ENCODE assay signal across 8 mouse cellular contexts in the genomic region with DNA sequence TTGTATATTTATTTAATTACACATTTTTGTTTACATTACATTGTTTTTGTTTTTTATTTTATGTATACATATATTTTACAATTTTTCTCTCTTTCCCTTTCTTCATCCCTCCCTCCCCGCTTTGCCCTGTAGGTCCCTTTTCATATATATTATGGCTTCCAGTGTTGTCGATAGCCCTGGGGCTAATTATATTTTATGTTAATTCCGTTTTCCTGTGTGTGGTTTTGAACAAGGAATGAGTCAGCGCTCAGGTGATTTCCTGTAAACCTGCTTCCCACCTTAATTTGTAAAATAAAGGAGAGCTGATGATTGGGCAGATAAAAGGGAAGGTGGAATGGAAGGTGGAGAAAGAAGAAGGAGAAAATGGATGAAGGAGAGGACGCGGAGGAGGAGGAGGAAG. TPM values are rescaled to one million over a fixed set of nuclear protein-coding genes. Genes with fewer than 3 reads are reported as not detected.
DNase-seq lines count a peak whose midpoint lies in the region; ATAC-seq and TF ChIP-seq lines count a peak whose summit lies in the region.

A gene (plus strand): TSS at position 350 of the 400 bp plus-strand sequence.

- no peaks in the 10 kb centered on the region for H3K9me3 ChIP-seq in MEL (replicated peaks; ENCODE audit: insufficient read depth, low read length)
- no peaks in the 10 kb centered on the region for H3K9me3 ChIP-seq in forebrain, embryonic 14.5 days (replicated peaks; ENCODE audit: control insufficient read depth, low read length)
- H3K9me3 ChIP-seq in hindbrain, embryonic 12.5 days (replicated peaks), result no peaks in the 10 kb centered on the region
- H3K9me3 ChIP-seq in liver, embryonic 13.5 days (replicated peaks), result no peaks in the 10 kb centered on the region

- no peak for DNase-seq in cerebellum, adult 2 months
- DNase-seq in cerebellum, postnatal 4 days (ENCODE audit: low spot score in 2 of 2), result no peak
- peak; percentile 44 for DNase-seq in MEL (ENCODE audit: low read depth, low spot score)
- DNase-seq in forebrain, embryonic 14.5 days (ENCODE audit: low spot score), result no peak
- DNase-seq in liver, embryonic 13.5 days, result no peak
- no peak for DNase-seq in retina, embryonic 14.5 days (ENCODE audit: low spot score)
- DNase-seq in cerebellum, adult 9-11 months, result no peak

- peak in 1 of 2 experiments; percentile 27; a peak in 1 of 4 replicates for TF ChIP-seq EP300 in MEL (IDR thresholded peaks at IDR 0.05; ENCODE audit: low read depth in 1 of 2, low read length in 2 of 2)

- TF ChIP-seq POLR2A in cerebellum, adult 2 months (IDR thresholded peaks at IDR 0.05; ENCODE audit: borderline replicate concordance, insufficient read depth, low read length), result no peak
- TF ChIP-seq POLR2A in MEL (IDR thresholded peaks at IDR 0.05; ENCODE audit: control insufficient read depth in 1 of 2, insufficient read depth in 1 of 2, low read depth in 1 of 2, low read length in 2 of 2, poor library complexity in 1 of 2), result no peak

- H3K79me2 ChIP-seq in MEL (ENCODE audit: control insufficient read depth, insufficient read depth, low read length, poor library complexity), result peaks cover 5% of the 10 kb centered on the region; the same call in 1 of the 2 replicates

- no peak for TF ChIP-seq CTCF in cerebellum, adult 2 months (IDR thresholded peaks at IDR 0.05; ENCODE audit: borderline replicate concordance, insufficient read depth, low read depth, low read length)
- TF ChIP-seq CTCF in MEL (IDR thresholded peaks at IDR 0.05 in 2 of 3, conservative IDR thresholded peaks at IDR 0.05 in 1 of 3; ENCODE audit: control insufficient read depth in 1 of 3, insufficient read depth in 1 of 3, low read depth in 2 of 3, low read length in 3 of 3, poor library complexity in 1 of 3, severe bottlenecking in 1 of 3), result no peak

- peak within 1 kb of the TSS; percentile 62 for H3K4me2 ChIP-seq in forebrain, embryonic 14.5 days (ENCODE audit: low read length)
- H3K4me2 ChIP-seq in hindbrain, embryonic 12.5 days (replicated peaks), result peak within 1 kb of the TSS; percentile 58
- H3K4me2 ChIP-seq in liver, embryonic 13.5 days, result peak within 1 kb of the TSS; percentile 86

- 84% methylated on average over 6 of the region's 6 CpGs for WGBS in cerebellum, adult 2 months
- 79% methylated on average over 6 of the region's 6 CpGs for WGBS in forebrain, embryonic 14.5 days
- 75% methylated on average over 6 of the region's 6 CpGs for WGBS in hindbrain, embryonic 12.5 days
- 60% methylated on average over 6 of the region's 6 CpGs for WGBS in liver, embryonic 13.5 days (ENCODE audit: insufficient replicate concordance)

- peaks cover 0 to 17% of the 10 kb centered on the region in 2 experiments for H3K36me3 ChIP-seq in MEL (ENCODE audit: control insufficient read depth in 1 of 2, insufficient read depth in 2 of 2, low read length in 2 of 2)
- no peaks in the 10 kb centered on the region for H3K36me3 ChIP-seq in forebrain, embryonic 14.5 days (ENCODE audit: control insufficient read depth, insufficient read depth, low read length)
- peaks cover 12% of the 10 kb centered on the region for H3K36me3 ChIP-seq in hindbrain, embryonic 12.5 days
- peaks cover 6% of the 10 kb centered on the region; the same call in 1 of the 2 replicates for H3K36me3 ChIP-seq in liver, embryonic 13.5 days

- H3K27me3 ChIP-seq in cerebellum, adult 2 months (ENCODE audit: control insufficient read depth, insufficient read depth, low read length), result no peaks in the 10 kb centered on the region
- no peaks in the 10 kb centered on the region for H3K27me3 ChIP-seq in MEL (ENCODE audit: control insufficient read depth in 1 of 2, insufficient read depth in 2 of 2, low read length in 2 of 2)
- no peaks in the 10 kb centered on the region for H3K27me3 ChIP-seq in forebrain, embryonic 14.5 days (replicated peaks; ENCODE audit: control insufficient read depth, insufficient read depth, low read length)
- no peaks in the 10 kb centered on the region for H3K27me3 ChIP-seq in hindbrain, embryonic 12.5 days
- no peaks in the 10 kb centered on the region for H3K27me3 ChIP-seq in liver, embryonic 13.5 days

- no peak for TF ChIP-seq RAD21 in MEL (IDR thresholded peaks at IDR 0.05; ENCODE audit: low read depth, low read length)

- H3K4me3 ChIP-seq in cerebellum, adult 2 months (replicated peaks; ENCODE audit: insufficient read depth, low read depth, low read length), result peak within 1 kb of the TSS; percentile 74
- peak within 1 kb of the TSS; percentile 85 for H3K4me3 ChIP-seq in MEL (ENCODE audit: control insufficient read depth in 1 of 2, insufficient read depth in 1 of 2, low read depth in 2 of 2, low read length in 2 of 2)
- peak within 1 kb of the TSS; percentile 80 for H3K4me3 ChIP-seq in forebrain, embryonic 14.5 days (ENCODE audit: low read depth, low read length)
- peak within 1 kb of the TSS; percentile 76 for H3K4me3 ChIP-seq in hindbrain, embryonic 12.5 days
- H3K4me3 ChIP-seq in liver, embryonic 13.5 days (replicated peaks), result peak within 1 kb of the TSS; percentile 81

- H3K4me1 ChIP-seq in cerebellum, adult 2 months (ENCODE audit: control insufficient read depth, insufficient read depth, low read length), result peaks cover 3% of the 10 kb centered on the region; the same call in 1 of the 2 replicates
- H3K4me1 ChIP-seq in MEL (ENCODE audit: control insufficient read depth in 1 of 2, insufficient read depth in 2 of 2, low read length in 2 of 2), result peaks cover 5 to 20% of the 10 kb centered on the region in 2 experiments; a peak in 3 of 4 replicates
- H3K4me1 ChIP-seq in forebrain, embryonic 14.5 days (ENCODE audit: control insufficient read depth, insufficient read depth, low read length), result peaks cover 3% of the 10 kb centered on the region; the same call in 1 of the 2 replicates
- peaks cover 12% of the 10 kb centered on the region for H3K4me1 ChIP-seq in hindbrain, embryonic 12.5 days
- peaks cover 36% of the 10 kb centered on the region for H3K4me1 ChIP-seq in liver, embryonic 13.5 days (replicated peaks)

- H3K9ac ChIP-seq in MEL (ENCODE audit: control insufficient read depth, low read depth, low read length, poor library complexity, severe bottlenecking), result peak within 1 kb of the TSS; percentile 97
- peak within 1 kb of the TSS; percentile 94 for H3K9ac ChIP-seq in forebrain, embryonic 14.5 days (ENCODE audit: low read length)
- H3K9ac ChIP-seq in hindbrain, embryonic 12.5 days, result peak within 1 kb of the TSS; percentile 94
- H3K9ac ChIP-seq in liver, embryonic 13.5 days, result peak within 1 kb of the TSS; percentile 96

- no peak for ATAC-seq in forebrain, embryonic 14.5 days
- ATAC-seq in hindbrain, embryonic 12.5 days (ENCODE audit: low FRiP score), result no peak
- ATAC-seq in liver, embryonic 13.5 days (ENCODE audit: low read depth), result no peak

- H3K27ac ChIP-seq in cerebellum, adult 2 months (ENCODE audit: insufficient read depth, low read length), result peak within 1 kb of the TSS; percentile 64
- H3K27ac ChIP-seq in MEL (ENCODE audit: control insufficient read depth, low read depth, low read length), result peak within 1 kb of the TSS; percentile 97
- peak within 1 kb of the TSS; percentile 82 for H3K27ac ChIP-seq in forebrain, embryonic 14.5 days (ENCODE audit: low read depth, low read length)
- H3K27ac ChIP-seq in hindbrain, embryonic 12.5 days, result peak within 1 kb of the TSS; percentile 79
- peak within 1 kb of the TSS; percentile 89 for H3K27ac ChIP-seq in liver, embryonic 13.5 days

TF ChIP-seq in MEL, 35 proteins besides CTCF, POLR2A, EP300 and RAD21:
- TF ChIP-seq ETS1 (IDR thresholded peaks at IDR 0.05; ENCODE audit: low read depth, low read length), result peak; percentile 67
- 0 out of 2 replicates have a peak, but pooled peaks have one; percentile 20 for TF ChIP-seq TCF12 (IDR thresholded peaks at IDR 0.05; ENCODE audit: low read depth, low read length)
- no peak for TF ChIP-seq NRF1 (IDR thresholded peaks at IDR 0.05; ENCODE audit: insufficient read depth, low read depth, low read length, poor library complexity, severe bottlenecking)
- TF ChIP-seq BHLHE40 (IDR thresholded peaks at IDR 0.05; ENCODE audit: borderline replicate concordance, low read depth, low read length), result peak; percentile 39; the same call in 1 of the 2 replicates
- no peak for TF ChIP-seq JUND (IDR thresholded peaks at IDR 0.05; ENCODE audit: low read depth, low read length)
- peak; percentile 61; the same call in 1 of the 2 replicates for TF ChIP-seq CHD1 (IDR thresholded peaks at IDR 0.05; ENCODE audit: low read depth, low read length)
- no peak for TF ChIP-seq TAL1 (IDR thresholded peaks at IDR 0.05; ENCODE audit: low read length)
- TF ChIP-seq NELFE (IDR thresholded peaks at IDR 0.05; ENCODE audit: low read depth, low read length), result no peak

RNA-seq across cellular contexts. Expression of the gene that starts here (rescaled TPM):
- polyA plus RNA-seq in cerebellum, adult 2 months (2012; rRNA removed), result 130 and 152 TPM in 2 replicates
- total RNA-seq in MEL (2012; rRNA removed), result 85.7 and 111 TPM in 2 replicates
- polyA plus RNA-seq in MEL (2012; ENCODE audit: insufficient read depth in 1 of 2, insufficient read length in 2 of 2, low read depth in 1 of 2, low replicate concordance in 2 of 2, missing spikeins in 1 of 2), result 100 to 1,000 TPM in 1 of 2 experiments, not detected in 1; 123 TPM
- 111 and 112 TPM in 2 replicates for polyA plus RNA-seq in forebrain, embryonic 14.5 days (2014; fragmentation: Nextera tagmentation; extraction: Ambion mirVana)
- polyA plus RNA-seq in hindbrain, embryonic 12.5 days (2016; fragmentation: Nextera tagmentation; extraction: Ambion mirVana), result 91.5 and 94.0 TPM in 2 replicates
- polyA plus RNA-seq in liver, embryonic 13.5 days (2015; fragmentation: Nextera tagmentation; extraction: Ambion mirVana), result 58.4 and 60.9 TPM in 2 replicates
